ENCODE assay signal across 11 mouse cellular contexts in the genomic region with DNA sequence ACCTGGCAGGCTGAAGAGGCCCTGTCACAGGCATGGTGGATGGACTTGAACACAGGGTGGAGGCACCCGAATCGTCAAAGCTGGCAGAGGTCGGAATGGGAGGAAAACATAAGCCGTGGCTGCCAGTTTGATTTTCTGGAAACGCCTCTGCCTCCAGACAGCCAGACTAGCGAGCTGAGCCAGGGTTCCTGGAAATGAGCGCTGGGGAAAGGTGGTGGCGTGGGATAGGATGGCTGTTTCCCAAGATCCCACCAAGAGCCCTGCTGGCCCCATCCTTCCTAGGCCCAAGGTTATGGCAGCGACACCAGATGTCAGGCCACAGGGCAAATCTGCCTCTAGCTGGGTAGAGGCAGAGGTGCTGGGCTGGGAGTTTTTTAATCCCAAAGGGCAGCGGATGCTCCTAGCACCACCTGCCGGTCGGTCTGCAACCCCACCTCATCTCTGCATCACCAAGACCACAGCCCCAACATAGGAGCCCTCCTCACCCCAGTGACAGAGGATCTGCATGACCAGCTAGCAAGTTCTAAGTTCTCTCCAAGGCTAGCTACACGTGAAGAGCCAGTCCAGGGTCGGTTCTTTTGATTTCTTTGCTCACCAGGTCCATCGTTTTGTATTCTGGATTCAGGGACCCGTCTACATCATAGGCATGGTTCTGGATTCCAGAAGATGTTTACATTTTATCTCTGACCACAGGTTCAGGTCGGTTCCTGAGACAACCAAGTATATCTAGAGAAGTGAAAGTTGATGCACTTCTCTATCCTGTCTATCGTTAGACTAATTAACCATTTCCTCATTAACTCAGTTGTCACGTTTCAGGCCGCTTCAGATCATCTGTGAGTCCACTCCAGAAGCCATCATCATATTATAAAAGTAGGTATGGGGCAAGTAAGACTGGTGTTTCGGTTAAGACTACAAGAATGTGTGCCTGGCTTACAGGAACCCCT. TPM values are rescaled to one million over a fixed set of nuclear protein-coding genes. Genes with fewer than 3 reads are reported as not detected.
A peak's percentile ranks its signal among the peaks of the same experiment; 100 is the strongest.
DNase-seq lines count a peak whose midpoint lies in the region; TF ChIP-seq lines count a peak whose summit lies in the region.
"Had no signal": no experiment of that assay in that cellular context is flagged by ENCODE, and none has a peak within 500 bp of the region (broad histone marks: within the 10 kb centered on the region; RNA-seq: fewer than 3 reads in every experiment).

No protein-coding gene starts in this region.

- peaks cover 6% of the 10 kb centered on the region; the same call in 1 of the 2 replicates for H3K36me3 ChIP-seq in ES-E14 (ENCODE audit: control insufficient read depth, insufficient read depth, low read length, poor library complexity, severe bottlenecking)

- H3K27ac ChIP-seq in ES-E14 (ENCODE audit: insufficient read depth, low read depth, low read length, poor library complexity, severe bottlenecking), result no peak overlapping the region
- H3K27ac ChIP-seq: embryonic facial prominence, embryonic 12.5 days; midbrain, embryonic 15.5 days had no signal

- peak; percentile 27 for DNase-seq in kidney, postnatal 10 days
- no peak for DNase-seq in kidney, adult 9 months
- peak; percentile 54 to 57 for DNase-seq in B cell, adult 2 months
- peak; percentile 19 for DNase-seq in ES-E14 (ENCODE audit: low read depth, low spot score)
- DNase-seq in lung, postnatal 10 days, result peak; percentile 23
- DNase-seq in left cerebral cortex, postnatal 10 days (ENCODE audit: extremely low spot score in 1 of 2, low spot score in 2 of 2), result no peak
- no peak for DNase-seq in adrenal gland, postnatal 4 days (ENCODE audit: low spot score in 2 of 2)
- DNase-seq: gastrocnemius, postnatal 36 days; kidney, adult 2 months had no signal

- H3K9me3 ChIP-seq in ES-E14 (ENCODE audit: control insufficient read depth, insufficient read depth, low read depth, low read length), result no peaks in the 10 kb centered on the region
- H3K9me3 ChIP-seq: embryonic facial prominence, embryonic 12.5 days; midbrain, embryonic 15.5 days had no signal

- no peak overlapping the region for H3K9ac ChIP-seq in ES-E14 (ENCODE audit: insufficient read depth, low read depth, low read length, poor library complexity, severe bottlenecking)
- H3K9ac ChIP-seq: embryonic facial prominence, embryonic 12.5 days; midbrain, embryonic 15.5 days had no signal

- H3K4me3 ChIP-seq in ES-E14 (ENCODE audit: insufficient read depth in 1 of 2, low read depth in 1 of 2, low read length in 2 of 2, poor library complexity in 1 of 2, severe bottlenecking in 1 of 2), result no peak overlapping the region
- H3K4me3 ChIP-seq: embryonic facial prominence, embryonic 12.5 days; midbrain, embryonic 15.5 days had no signal

- H3K4me1 ChIP-seq in ES-E14 (ENCODE audit: control insufficient read depth in 2 of 2, insufficient read depth in 2 of 2, low read length in 2 of 2, poor library complexity in 1 of 2), result no peaks in the 10 kb centered on the region; a peak in 1 of 4 replicates
- H3K4me1 ChIP-seq: embryonic facial prominence, embryonic 12.5 days; midbrain, embryonic 15.5 days had no signal

- intact Hi-C loops in left cerebral cortex, postnatal 10 days (cut with DNase I), result no loop called here

- in situ Hi-C loops in ES-E14 (cut with MboI; ENCODE audit: low sequenced_read_pairs in 2 of 2, unreplicated experiment in 2 of 2), result no loop called here

TF ChIP-seq in ES-E14, 5 proteins besides CTCF, POLR2A, EP300 and RAD21:
- 0 out of 2 replicates have a peak, but pooled peaks have one; percentile 36 for TF ChIP-seq ZNF384 (IDR thresholded peaks at IDR 0.05; ENCODE audit: low read depth, low read length)
- TF ChIP-seq HCFC1 (IDR thresholded peaks at IDR 0.05; ENCODE audit: borderline replicate concordance, insufficient read depth, low read length), result no peak

RNA-seq across cellular contexts. Expression of a gene that starts 10.3 kb away (rescaled TPM):
- 12.6 TPM in 2 replicates for total RNA-seq in ES-E14 (2012; rRNA removed)
- 10 to 100 TPM; 40.7 to 45.7 TPM for total RNA-seq in left cerebral cortex, postnatal 10 days (2021)
- 10 to 100 TPM; 16.1 to 16.8 TPM for total RNA-seq in adrenal gland, postnatal 4 days (2021)

RNA-seq across cellular contexts. Expression of a gene that starts 10.8 kb away (rescaled TPM):
- total RNA-seq in ES-E14 (2012; rRNA removed), result not detected in 2 replicates
- 1 to 10 TPM in 1 of 2 experiments, not detected in 1; 6.5 TPM for total RNA-seq in left cerebral cortex, postnatal 10 days (2021)
- total RNA-seq in adrenal gland, postnatal 4 days (2021), result 1 to 10 TPM; 4.0 to 4.6 TPM

RNA-seq across cellular contexts. Expression of a gene that starts 32.5 kb away (rescaled TPM):
- total RNA-seq in ES-E14 (2012; rRNA removed), result 0.13 and 0.21 TPM in 2 replicates
- total RNA-seq in left cerebral cortex, postnatal 10 days (2021), result under 1 TPM in 1 of 2 experiments, not detected in 1; 0.36 TPM
- under 1 TPM; 0.45 to 0.56 TPM for total RNA-seq in adrenal gland, postnatal 4 days (2021)

Comparison
In these comparisons a context has a peak if more than half of its experiments do, and no peak if none do; other contexts are left out.
1. DNase-seq: peak in kidney, postnatal 10 days (single experiment), B cell, adult 2 months (2 of 2), ES-E14 (single experiment) and lung, postnatal 10 days (single experiment); none in kidney, adult 9 months (single experiment), left cerebral cortex, postnatal 10 days (0 of 2) and adrenal gland, postnatal 4 days (0 of 2).